Mouse (Mus musculus) gastrocnemius, postnatal 10 days (tissue): ENCODE data around the gene Cdc37l1. TPM values are rescaled to one million over a fixed set of nuclear protein-coding genes. Genes with fewer than 3 reads are reported as not detected.

Experiments used
- DNase-seq: peaks from one replicate; pipeline ENCODE4 v3.0.0; 2021; ENCODE audit warnings: mixed read lengths
- total RNA-seq, 2 experiments: library from RNA; stranded (reverse); gene quantifications; 2 replicates each; pipeline ENCODE4 v1.2.3; 2021

Cdc37l1 gene
- total RNA-seq, 2 experiments from 2014 or later: 31.4 to 38.1 TPM

- DNase-seq: peak; percentile 83
These were observed 57.4 kb downstream of the Cdc37l1 start, which contains the start of gene Ak3 for GRCm38 (mm10) chr19:29047334-29048170. Ak3 (minus strand) TSS chr19:29047961.

DNA sequence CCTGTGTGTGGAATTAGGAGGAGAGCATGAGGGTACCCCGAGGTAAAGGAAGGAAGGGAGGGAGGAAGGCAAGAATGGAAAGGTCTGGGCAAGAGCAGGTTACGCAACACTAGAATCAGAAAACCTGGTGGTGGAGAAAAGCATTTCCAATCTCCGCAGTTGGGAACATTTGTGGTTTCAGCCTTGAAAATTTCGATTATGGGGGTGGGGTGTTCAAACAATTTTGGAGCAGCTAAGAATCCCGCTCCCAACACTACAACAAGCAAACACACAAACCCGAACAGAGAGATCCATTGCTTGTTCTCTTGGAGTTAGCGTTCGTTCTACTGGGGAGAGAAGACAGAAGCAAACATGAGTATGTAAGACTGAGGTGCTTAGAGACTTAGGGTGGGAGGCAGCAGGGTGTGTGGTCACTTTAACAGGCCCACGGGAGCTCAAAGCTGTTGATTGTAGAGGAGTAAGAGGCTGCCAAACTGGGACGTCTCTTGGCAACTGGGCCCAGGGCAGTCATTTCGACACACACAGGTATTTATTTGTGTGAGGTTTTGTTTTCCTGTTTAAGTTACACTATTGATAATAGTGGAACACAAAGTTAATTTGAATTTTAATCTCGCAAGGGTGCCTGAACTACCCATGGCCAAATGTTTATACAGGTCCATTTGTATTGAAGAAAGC is 59.4 kb downstream of the Cdc37l1 start:
- no peak for DNase-seq

GRCm38 (mm10) chr19:29050186-29050980 is 60.2 kb downstream of the Cdc37l1 start:
- DNase-seq: no peak

- DNase-seq: no peak
These were observed 62.6 kb downstream of the Cdc37l1 start for GRCm38 (mm10) chr19:29052786-29053185.

DNA sequence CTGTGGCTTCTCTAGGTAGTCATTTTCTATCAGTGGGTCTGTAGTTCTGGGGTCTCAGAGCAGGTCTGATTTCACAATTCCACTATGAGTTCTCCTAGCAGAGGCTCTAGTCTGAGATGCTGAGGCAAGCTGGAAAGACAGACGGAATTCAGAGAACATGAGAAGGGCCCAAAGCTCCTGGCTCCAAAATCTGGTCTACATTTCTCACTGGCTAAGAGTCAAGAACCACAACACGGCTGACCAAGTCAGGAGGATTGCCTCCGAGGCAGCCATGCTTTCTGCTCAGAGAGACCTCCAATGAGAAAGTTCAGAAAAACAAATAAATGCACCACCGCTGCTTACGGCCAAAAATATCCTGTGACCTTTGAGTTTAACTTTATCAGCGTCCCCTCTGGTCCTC is 64.4 kb downstream of the Cdc37l1 start:
- DNase-seq: no peak

DNA sequence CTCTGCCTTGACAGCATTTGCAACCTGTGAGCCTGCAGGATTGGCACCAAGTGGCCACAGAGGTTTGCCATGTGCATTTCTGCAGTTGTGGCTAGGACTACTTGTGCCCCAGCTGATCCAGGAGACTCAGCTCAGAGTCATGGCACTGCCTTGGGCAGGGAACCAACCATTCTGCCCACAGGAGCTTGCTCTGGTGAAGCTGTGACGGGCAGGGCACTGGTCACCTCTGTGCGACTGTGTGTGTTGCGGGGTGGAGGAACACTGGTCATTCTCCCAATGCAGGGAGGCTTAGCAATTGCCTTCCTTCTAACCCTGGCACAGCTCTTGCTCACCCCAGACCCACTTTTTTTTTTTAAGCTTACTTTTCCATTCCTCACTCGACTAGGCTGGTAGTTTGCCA is 65.3 kb downstream of the Cdc37l1 start:
- no peak for DNase-seq

- no peak for DNase-seq
These were observed 68.6 kb downstream of the Cdc37l1 start for GRCm38 (mm10) chr19:29058741-29059140.

DNA sequence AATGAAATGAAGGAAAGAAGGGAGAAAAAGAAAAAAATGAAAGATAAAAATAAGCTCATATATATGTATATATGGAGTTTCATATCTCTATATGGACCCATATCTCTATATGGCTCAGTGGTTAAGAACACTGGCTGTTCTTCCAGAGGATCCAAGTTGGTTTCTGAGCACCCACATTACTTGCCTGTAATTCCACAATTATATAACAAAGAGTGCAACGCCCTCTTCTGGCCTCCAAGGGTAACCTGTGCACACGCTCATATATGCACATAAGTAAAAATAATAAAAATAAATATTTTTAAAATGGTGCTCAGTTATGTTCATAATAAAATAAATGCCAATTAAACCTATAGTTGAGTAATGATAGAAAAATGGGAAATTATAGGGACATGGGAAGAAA is 69.5 kb downstream of the Cdc37l1 start:
- DNase-seq: no peak

DNA sequence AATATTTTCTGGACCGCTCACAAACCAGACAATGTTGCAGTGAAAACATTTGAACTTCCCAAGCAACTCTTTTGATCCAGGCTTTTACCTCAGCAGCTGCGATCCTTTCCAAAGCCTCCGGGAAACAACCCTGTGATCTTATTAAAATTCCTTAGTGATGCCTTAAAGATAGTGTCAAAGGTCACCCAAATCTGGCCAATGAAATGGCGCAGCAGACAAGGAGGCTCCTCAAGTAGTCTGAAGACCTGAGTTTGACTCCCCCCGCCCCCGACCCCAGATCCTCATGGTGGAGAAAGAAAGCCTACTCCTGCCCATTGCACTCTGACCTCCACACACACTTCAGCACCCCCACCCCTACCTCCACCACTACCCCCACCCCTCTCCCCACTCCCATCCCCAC is 70.1 kb downstream of the Cdc37l1 start:
- DNase-seq: no peak

- DNase-seq: no peak
These were observed 72.9 kb downstream of the Cdc37l1 start for GRCm38 (mm10) chr19:29063009-29063408.

DNA sequence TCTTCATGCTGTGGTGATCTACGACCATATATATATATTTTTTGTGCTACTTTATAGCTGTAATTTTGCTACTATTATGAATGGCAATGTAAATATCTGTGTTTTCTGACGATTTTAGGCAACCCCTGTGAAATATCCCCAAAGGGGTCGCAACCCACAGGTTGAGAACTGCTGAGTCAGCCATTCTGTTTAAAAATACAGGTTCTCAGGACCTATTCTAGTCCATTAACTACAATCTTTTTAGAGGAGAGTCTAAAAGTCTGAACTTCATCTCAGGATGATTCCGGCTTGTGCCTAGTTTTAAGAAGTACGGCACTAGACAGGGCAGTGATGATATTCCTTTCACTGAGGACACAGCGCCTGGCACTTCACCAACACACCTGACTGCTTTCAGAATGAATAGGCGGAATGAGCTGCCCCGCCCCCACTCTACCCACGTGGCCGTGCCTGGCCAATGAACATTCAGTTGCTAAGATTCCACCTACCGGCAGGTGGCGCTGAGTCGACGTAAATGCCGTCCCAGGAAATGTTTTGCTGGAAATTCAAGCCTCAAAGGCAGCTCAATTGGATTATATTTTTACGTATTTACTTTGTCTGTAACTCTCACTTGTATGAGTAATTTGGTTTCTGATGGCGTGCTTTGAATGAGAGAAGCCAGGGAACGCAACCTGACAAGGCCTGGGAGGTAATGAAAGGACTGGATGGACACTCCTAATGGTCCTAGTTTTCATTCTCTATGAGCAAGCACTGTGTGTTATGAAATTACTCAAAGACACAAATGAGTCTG is 73.6 kb downstream of the Cdc37l1 start:
- peak; percentile 94 for DNase-seq

DNA sequence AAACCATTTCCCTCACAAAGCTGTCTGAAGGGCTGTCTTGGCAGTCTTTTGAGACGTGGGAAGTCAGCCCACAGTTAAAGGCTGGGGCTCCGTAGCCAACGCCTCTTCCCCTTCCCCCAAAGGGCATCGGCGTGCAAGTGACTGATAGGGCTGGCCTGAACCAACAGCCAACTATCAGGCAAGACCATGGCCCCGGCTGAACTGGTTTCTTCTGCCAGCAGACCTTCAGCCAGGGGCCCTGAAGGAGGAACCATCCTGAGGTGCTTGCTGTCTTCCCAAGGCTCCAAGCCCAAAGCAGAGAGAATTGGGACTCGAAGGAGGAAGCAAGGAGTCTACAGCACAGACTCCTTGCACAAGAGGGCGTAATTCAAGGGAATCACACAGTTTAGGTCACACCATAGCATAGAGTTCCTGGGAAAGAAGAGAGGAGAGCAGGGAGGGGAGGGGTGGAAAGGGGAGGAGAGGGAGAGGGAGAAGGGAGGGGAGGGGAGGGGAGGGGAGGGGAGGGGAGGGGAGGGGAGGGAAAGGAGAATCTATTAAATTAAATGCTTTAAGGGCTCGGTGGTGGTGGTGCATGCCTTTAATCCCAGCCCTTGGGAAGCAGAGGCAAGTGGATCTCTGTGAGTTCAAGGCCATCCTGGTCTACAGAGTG is 74.4 kb downstream of the Cdc37l1 start:
- peak; percentile 24 for DNase-seq

DNA sequence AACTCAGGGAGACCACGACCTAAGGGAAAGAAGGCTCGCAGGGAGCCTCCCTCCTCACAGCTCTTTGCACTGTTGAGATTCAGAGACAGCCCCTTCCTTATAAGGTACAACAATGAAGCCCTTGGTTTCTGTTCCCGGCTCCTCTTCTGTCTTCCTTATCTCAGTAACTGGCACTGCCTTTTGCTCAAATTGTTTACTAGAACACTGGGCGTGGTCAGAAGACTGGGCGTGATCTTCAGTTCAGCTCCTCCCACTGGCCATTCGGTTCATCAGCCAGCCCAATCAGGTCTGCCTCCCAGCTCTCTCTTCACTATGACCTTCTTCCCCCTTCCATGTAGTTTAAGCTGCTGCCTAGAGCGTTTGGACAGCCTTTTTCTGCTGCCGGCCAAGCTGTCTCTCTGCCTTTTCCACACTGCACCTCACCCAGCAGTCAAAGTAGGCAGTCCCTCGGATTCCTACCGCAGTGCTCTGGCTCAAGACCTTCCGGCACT is 76.9 kb downstream of the Cdc37l1 start:
- peak; percentile 20 for DNase-seq

DNA sequence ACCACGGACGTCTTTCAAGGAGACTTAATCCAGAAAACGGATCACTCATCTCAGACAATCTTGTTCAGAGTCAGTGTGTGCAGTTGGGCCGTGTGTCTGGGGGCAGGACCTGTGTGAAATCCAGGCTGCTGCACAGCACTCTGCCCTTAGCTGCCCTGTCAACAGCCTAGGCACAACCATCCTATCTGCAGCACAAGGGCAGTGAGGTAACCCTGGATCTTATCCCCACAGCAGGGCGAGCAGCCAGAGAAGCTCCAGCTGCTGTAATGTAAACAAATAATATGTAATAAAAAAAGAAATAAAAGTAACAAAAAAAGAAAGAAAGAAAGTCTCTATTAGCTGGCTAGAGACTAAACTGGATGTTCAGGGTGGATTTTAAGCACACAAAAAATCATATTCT is 79.0 kb downstream of the Cdc37l1 start:
- DNase-seq: no peak

GRCm38 (mm10) chr19:29074802-29075201 is 84.7 kb downstream of the Cdc37l1 start:
- DNase-seq: no peak

Other genes with a start within 250 kb of the Cdc37l1 start
- gene Slc1a1, start 155.3 kb upstream of the Cdc37l1 start, total RNA-seq: under 1 TPM; 0.80 to 0.81 TPM
- 1 to 10 TPM; 3.4 to 3.5 TPM for gene Plpp6, start 26.4 kb upstream of the Cdc37l1 start, total RNA-seq
- gene 4430402I18Rik, start 22.6 kb upstream of the Cdc37l1 start, total RNA-seq: 1 to 10 TPM in 1 of 2 experiments, under 1 TPM in 1; 0.66 to 1.1 TPM
- 10 to 100 TPM; 60.1 to 61.7 TPM for gene Ak3, start 57.6 kb downstream of the Cdc37l1 start, total RNA-seq
- 10 to 100 TPM; 12.3 to 12.4 TPM for gene Rcl1, start 111.0 kb downstream of the Cdc37l1 start, total RNA-seq